Mouse (Mus musculus): ENCODE measurements around the gene Atg10. TPM values are rescaled to one million over a fixed set of nuclear protein-coding genes. Genes with fewer than 3 reads are reported as not detected.
"Not testable (repeated sequence)": the region's sequence is repeated elsewhere in the genome, so short reads cannot be mapped to it uniquely, and the experiment has no call there.

Atg10 gene
- polyA plus RNA-seq, 1 experiment from 2014 or later = 4.1 TPM

DNA sequence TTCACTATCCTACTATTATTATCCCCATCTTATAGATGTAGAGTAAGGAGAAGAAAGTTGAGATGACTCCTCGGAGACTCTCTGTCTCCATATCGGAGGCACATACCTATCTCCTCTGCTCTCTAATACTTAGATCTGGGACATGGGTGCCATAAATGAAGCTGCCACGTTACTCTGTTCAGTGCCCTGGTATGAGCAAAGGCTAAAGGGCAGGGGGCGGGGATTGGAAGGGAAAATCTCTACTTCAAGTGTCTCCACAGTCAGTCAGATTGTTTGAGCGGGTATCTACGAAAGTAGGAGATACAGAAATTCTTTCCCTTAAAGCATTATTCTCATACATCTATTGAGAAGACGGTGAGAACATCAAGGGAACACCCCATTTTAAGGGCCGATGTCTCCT is 257.8 kb downstream of the Atg10 start:
- Histone ChIP-seq H3K4me2 (no peak overlapping the region), H3K36me3 (no peaks in the 10 kb centered on the region), H3K9ac (no peak overlapping the region), H3K4me3 (replicated peaks) (no peak overlapping the region), H3K9me3 (replicated peaks) (no peaks in the 10 kb centered on the region), H3K4me1 (replicated peaks) (peaks cover 11% of the 10 kb centered on the region; the same call in 1 of the 2 replicates), H3K27ac (no peak overlapping the region), H3K27me3 (no peaks in the 10 kb centered on the region)
- ATAC-seq (ENCODE audit: low read depth) (no peak), DNase-seq (no peak)
- WGBS (ENCODE audit: insufficient replicate concordance) = 65% methylated on average over 8 of the region's 8 CpGs

DNA sequence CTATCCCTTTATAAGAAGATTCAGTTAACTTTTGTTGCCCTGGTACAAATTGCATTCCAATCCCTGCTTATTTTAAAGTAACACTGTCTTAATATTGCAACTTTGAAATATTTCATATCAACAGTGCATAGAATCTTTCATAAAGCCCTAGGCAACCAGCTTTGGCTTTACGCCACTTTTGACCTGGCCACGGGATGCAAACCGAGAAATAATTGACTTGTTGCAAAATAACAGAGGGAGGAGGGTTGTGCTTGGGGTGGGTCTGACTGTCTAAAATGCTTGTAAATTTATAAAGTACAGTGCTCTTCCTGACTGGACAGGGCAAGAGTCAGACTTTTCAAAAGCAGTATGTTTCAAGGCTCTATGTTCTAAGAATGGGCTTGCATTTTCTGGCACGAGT is 259.3 kb downstream of the Atg10 start:
- ATAC-seq (ENCODE audit: low read depth) (no peak), DNase-seq (no peak)
- no peaks in the 10 kb centered on the region for H3K27me3 ChIP-seq
- no peak overlapping the region for H3K9ac ChIP-seq
- no peaks in the 10 kb centered on the region for H3K9me3 ChIP-seq (replicated peaks)
- no peak overlapping the region for H3K27ac ChIP-seq
- no peaks in the 10 kb centered on the region for H3K4me1 ChIP-seq (replicated peaks)
- H3K4me3 ChIP-seq (replicated peaks) = no peak overlapping the region
- H3K36me3 ChIP-seq = no peaks in the 10 kb centered on the region
- 79% methylated on average over 4 of the region's 4 CpGs for WGBS (ENCODE audit: insufficient replicate concordance)
- H3K4me2 ChIP-seq = no peak overlapping the region

DNA sequence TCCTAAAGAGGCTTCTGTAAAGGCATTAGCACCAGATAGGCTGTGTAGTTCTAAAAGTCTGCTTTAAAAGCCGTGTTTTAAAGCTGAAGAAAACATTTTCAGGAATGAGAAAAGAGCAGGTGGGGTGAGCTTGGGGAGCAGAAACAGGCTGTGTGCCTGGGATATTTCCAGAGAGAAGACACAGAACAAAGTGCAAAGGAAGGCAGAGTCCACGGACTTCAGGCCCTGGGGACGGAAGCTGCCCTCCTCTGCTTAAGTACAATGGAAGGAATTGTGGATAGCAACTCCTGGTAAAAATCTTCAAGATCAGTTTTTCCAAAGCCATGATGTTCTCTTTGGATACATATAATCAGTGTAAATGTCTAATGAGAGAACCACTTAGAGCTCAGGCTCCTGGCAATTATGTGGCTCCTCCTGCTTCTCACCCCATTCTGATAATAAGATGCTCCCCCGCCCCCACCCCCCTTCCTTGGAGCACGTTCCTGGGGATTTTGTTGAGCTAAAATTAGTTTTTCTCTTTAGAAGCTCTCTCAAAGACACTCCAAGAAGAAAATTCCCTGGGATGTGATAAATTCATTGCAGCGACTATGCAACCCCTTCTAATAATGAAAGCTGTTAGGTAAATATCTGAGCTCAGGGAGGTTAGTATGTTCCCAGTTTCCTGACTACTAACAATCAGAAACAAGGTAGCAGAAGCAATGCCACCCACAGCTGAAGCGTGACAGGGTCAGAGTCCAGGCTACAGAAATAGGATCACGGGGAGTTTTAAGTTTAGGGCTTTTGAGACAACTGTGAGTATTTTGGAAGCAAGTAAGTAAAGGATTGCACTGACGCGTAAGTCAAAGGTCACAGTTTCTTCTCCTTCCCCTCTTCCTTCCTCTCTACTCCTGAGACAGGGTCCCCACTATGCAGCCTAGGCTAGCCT is 260.7 kb downstream of the Atg10 start:
- H3K4me2 ChIP-seq = no peak overlapping the region
- no peaks in the 10 kb centered on the region for H3K36me3 ChIP-seq
- 58% methylated on average over 10 of the region's 10 CpGs for whole genome bisulfite sequencing (ENCODE audit: insufficient replicate concordance)
- ATAC-seq (ENCODE audit: low read depth) = no peak
- no peaks in the 10 kb centered on the region for H3K27me3 ChIP-seq
- H3K27ac ChIP-seq = no peak overlapping the region
- no peak overlapping the region for H3K9ac ChIP-seq
- no peaks in the 10 kb centered on the region for H3K4me1 ChIP-seq (replicated peaks)
- H3K9me3 ChIP-seq (replicated peaks) = no peaks in the 10 kb centered on the region
- no peak for DNase-seq
- H3K4me3 ChIP-seq (replicated peaks) = no peak overlapping the region

DNA sequence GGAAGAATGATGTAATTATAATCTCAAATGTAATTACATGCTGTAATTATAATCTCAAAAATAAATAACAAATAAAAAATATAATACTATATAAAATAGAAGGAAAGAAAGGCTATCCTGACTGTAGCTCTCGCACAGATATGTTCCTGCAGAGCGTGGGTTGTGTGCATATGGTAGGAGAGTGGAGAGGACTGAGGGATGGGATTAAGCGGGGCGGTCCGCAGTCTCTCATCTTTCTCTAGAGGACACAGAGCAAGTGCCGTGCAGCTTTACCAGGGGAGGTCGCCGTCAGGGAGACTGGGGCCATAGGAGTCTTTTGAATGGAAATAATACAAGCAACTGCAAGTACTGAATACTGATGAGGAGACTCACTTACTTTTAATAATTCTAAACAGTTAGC is 263.2 kb downstream of the Atg10 start:
- Histone ChIP-seq H3K27me3 (no peaks in the 10 kb centered on the region), H3K4me1 (replicated peaks) (no peaks in the 10 kb centered on the region), H3K27ac (no peak overlapping the region), H3K4me3 (replicated peaks) (no peak overlapping the region), H3K36me3 (no peaks in the 10 kb centered on the region), H3K9ac (no peak overlapping the region), H3K9me3 (replicated peaks) (no peaks in the 10 kb centered on the region), H3K4me2 (no peak overlapping the region)
- WGBS (ENCODE audit: insufficient replicate concordance) = 84% methylated on average over 8 of the region's 8 CpGs
- ATAC-seq (ENCODE audit: low read depth) (no peak), DNase-seq (no peak)

DNA sequence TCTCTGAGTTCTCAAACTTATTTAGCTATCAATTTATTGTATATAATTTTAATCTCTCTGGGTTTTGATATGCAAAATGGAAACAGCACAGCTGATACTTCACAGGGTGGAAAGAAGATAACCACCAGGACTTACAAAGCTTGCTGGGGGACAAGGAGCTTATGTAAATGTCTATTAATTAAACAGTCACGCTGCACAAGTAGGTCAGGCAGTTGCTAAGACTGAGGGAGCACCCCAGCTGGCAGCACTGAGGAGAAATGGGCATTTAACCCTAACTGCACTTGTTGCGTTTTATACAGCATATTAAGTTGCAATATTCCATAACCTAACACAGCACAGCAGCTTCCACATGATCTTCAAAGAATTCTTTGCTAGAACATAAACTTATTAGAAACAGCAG is 264.9 kb downstream of the Atg10 start:
- no peak overlapping the region for H3K4me2 ChIP-seq
- no peak overlapping the region for H3K4me3 ChIP-seq (replicated peaks)
- ATAC-seq (ENCODE audit: low read depth) (no peak), DNase-seq (no peak)
- no peak overlapping the region for H3K9ac ChIP-seq
- no peak overlapping the region for H3K27ac ChIP-seq
- 62% methylated on average over 2 of the region's 2 CpGs for WGBS (ENCODE audit: insufficient replicate concordance)
- no peaks in the 10 kb centered on the region for H3K9me3 ChIP-seq (replicated peaks)
- H3K36me3 ChIP-seq = no peaks in the 10 kb centered on the region
- H3K4me1 ChIP-seq (replicated peaks) = no peaks in the 10 kb centered on the region
- no peaks in the 10 kb centered on the region for H3K27me3 ChIP-seq

DNA sequence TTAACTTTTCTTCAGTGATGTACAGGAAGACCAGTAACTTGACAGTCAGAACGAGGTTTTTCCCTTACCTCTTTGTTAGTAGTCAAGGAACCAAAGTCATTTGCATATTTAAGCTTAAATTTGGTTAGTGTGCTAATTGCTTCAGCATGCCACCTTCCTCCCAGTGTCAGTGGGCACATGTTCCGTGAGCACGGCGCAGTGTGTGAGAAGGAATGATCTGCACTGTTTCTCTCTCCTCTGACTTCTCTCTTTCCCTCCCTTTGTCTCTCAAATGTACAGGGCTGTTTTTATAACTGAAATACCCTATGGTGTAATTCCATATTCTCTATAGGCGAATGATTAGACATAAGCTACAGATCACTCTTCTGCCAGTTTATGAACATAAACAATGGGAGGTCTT is 284.2 kb downstream of the Atg10 start:
- no peaks in the 10 kb centered on the region for H3K9me3 ChIP-seq (replicated peaks)
- WGBS (ENCODE audit: insufficient replicate concordance) = 50% methylated on average over 5 of the region's 5 CpGs
- peak overlapping the region; percentile 52; the same call in 1 of the 2 replicates for H3K4me2 ChIP-seq
- no peak overlapping the region; the same call in 1 of the 2 replicates for H3K9ac ChIP-seq
- peaks cover 27% of the 10 kb centered on the region for H3K4me1 ChIP-seq (replicated peaks)
- ATAC-seq (ENCODE audit: low read depth) (peak; percentile 39; the same call in 1 of the 2 replicates), DNase-seq (no peak)
- no peaks in the 10 kb centered on the region for H3K27me3 ChIP-seq
- peak overlapping the region; percentile 35; the same call in 1 of the 2 replicates for H3K27ac ChIP-seq
- no peak overlapping the region for H3K4me3 ChIP-seq (replicated peaks)
- no peaks in the 10 kb centered on the region for H3K36me3 ChIP-seq

DNA sequence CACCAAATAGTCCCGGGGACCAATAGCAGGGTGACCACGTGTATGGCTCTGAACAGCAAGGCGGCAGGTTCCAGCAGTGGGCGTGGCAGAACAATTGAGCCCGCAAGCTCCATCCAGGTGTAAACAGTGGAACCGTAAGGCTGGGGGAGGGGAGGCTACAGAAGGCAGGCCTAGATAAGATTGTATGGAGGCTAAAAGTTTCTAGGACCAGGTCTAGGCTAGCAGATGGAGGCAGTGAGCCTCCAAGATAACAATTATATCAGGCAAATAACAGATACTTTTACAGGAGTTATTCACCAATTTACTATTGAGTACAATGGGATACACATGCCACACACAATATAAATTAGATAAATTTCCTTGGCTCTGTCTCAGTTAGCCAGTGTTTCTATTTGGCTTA is 284.6 kb downstream of the Atg10 start:
- DNase-seq (peak; percentile 83), ATAC-seq (ENCODE audit: low read depth) (peak; percentile 97)
- Histone ChIP-seq H3K27ac (peak overlapping the region; percentile 58), H3K4me3 (replicated peaks) (no peak overlapping the region), H3K36me3 (no peaks in the 10 kb centered on the region), H3K27me3 (no peaks in the 10 kb centered on the region), H3K9me3 (replicated peaks) (no peaks in the 10 kb centered on the region), H3K9ac (no peak overlapping the region; the same call in 1 of the 2 replicates), H3K4me2 (peak overlapping the region; percentile 52), H3K4me1 (replicated peaks) (peaks cover 27% of the 10 kb centered on the region)
- WGBS (ENCODE audit: insufficient replicate concordance) = 24% methylated on average over 6 of the region's 6 CpGs

DNA sequence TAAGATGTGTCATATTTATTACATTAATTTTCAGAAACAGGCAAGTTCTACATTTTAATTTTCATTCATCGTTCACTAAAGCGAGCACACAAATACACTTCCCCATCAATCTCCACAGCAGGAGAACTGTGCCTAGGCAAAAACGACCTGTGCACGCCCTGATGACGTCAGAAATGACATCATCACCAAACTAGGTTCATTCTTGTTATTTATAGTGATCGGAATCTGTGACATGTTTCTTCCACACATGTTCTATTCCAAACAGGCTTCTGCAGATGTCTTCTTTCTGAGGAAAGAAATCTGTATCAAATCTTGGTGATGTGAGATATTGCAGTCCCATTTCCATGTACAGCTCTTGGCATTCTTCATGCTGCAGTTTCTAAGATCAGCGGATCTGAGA is 287.9 kb downstream of the Atg10 start:
- Histone ChIP-seq H3K27me3 (no peaks in the 10 kb centered on the region), H3K4me3 (replicated peaks) (no peak overlapping the region), H3K9ac (no peak overlapping the region), H3K36me3 (no peaks in the 10 kb centered on the region), H3K27ac (no peak overlapping the region), H3K9me3 (replicated peaks) (no peaks in the 10 kb centered on the region), H3K4me2 (no peak overlapping the region), H3K4me1 (replicated peaks) (peaks cover 27% of the 10 kb centered on the region)
- no peak for DNase-seq
- WGBS (ENCODE audit: insufficient replicate concordance) = 79% methylated on average over 7 of the region's 7 CpGs
- no peak for ATAC-seq (ENCODE audit: low read depth)

DNA sequence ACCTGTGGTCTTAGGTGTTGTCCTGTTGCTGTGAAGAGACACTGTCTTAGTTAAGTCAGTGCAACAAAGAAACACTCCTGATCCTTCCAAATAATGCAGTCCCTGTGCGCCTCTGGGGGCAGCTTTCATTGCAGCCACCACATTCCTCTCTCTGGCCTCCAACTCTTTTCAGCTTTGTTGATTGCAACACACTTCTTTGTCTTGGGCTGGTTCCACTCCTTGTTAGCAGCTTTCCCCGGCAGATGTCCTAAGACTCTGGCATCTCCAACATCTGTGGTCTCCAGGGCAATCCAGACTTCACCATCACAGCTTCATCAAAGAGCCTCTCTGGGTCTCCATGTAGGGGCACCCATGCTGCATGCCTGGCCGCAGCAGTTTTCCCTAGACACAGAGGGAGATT is 290.5 kb downstream of the Atg10 start:
- Histone ChIP-seq H3K4me3 (replicated peaks) (no peak overlapping the region), H3K9me3 (replicated peaks) (no peaks in the 10 kb centered on the region), H3K27ac (no peak overlapping the region), H3K27me3 (no peaks in the 10 kb centered on the region), H3K36me3 (peaks cover 2% of the 10 kb centered on the region; the same call in 1 of the 2 replicates), H3K9ac (no peak overlapping the region), H3K4me1 (replicated peaks) (peaks cover 4% of the 10 kb centered on the region), H3K4me2 (no peak overlapping the region)
- DNase-seq (no peak), ATAC-seq (ENCODE audit: low read depth) (no peak)
- WGBS (ENCODE audit: insufficient replicate concordance) = 74% methylated on average over 3 of the region's 3 CpGs

DNA sequence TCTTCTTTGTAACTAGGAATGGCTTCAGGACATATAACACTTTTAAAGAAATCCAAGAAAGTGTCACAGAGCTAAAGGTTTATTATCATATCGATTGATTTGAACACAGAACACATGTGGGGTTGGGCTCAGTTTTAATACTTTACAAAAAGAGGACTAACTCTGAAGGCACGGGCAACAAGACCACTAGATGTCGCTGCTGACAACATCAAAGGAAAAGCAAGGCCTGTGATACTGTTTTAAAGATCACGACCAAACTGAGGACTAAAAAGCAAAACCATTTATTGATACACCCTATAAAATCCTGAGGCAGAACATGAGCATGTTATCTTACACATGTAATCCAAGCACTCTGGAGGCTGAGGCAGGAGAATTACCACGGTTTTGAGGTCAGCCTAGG is 293.9 kb downstream of the Atg10 start:
- Histone ChIP-seq H3K9me3 (replicated peaks) (no peaks in the 10 kb centered on the region), H3K27me3 (no peaks in the 10 kb centered on the region), H3K9ac (no peak overlapping the region), H3K4me1 (replicated peaks) (peaks cover 27% of the 10 kb centered on the region), H3K4me3 (replicated peaks) (no peak overlapping the region), H3K27ac (no peak overlapping the region), H3K36me3 (peaks cover 26% of the 10 kb centered on the region), H3K4me2 (no peak overlapping the region)
- DNase-seq (peak; percentile 38), ATAC-seq (ENCODE audit: low read depth) (no peak)
- WGBS (ENCODE audit: insufficient replicate concordance) = 18% methylated on average over 5 of the region's 5 CpGs

DNA sequence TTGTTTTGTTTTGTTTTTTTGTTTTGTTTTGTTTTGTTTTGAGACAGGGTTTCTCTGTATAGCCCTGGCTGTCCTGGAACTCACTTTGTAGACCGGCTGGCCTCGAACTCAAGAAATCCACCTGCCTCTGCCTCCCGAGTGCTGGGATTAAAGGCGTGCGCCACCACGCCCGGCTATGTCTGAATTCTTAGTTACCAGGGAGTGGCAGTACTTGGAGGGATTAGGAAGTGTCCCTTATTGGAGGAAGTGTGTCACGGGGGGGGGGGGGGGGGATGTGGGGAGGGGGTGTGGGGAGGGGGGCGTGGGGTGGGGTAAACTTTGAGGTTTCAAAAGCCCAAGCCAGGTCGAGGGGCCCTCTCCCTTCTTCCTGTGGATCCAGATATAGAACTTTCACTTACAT is 295.5 kb downstream of the Atg10 start:
- not testable (repeated sequence) for H3K9me3 ChIP-seq (replicated peaks); H3K27ac ChIP-seq; H3K4me2 ChIP-seq; H3K27me3 ChIP-seq; H3K9ac ChIP-seq; H3K4me3 ChIP-seq (replicated peaks); DNase-seq; ATAC-seq (ENCODE audit: low read depth)
- WGBS (ENCODE audit: insufficient replicate concordance) = 68% methylated on average over 9 of the region's 10 CpGs
- Histone ChIP-seq H3K36me3 (peaks cover 29% of the 10 kb centered on the region), H3K4me1 (replicated peaks) (peaks cover 35% of the 10 kb centered on the region)

Measured in liver, embryonic 13.5 days (tissue).